Mouse (Mus musculus): Measurements from ENCODE around the gene Rrp36.

The Rrp36 gene

GRCm38 (mm10) chr17:46647279-46647678 lies 26.9 kb downstream of the Rrp36 start:
- DNase-seq (ENCODE audit: low spot score in 2 of 2) = no peak

- no peak for DNase-seq (ENCODE audit: low spot score in 2 of 2)
Measured at GRCm38 (mm10) chr17:46646322-46646662, 27.9 kb downstream of the Rrp36 start.

GRCm38 (mm10) chr17:46645561-46646321 lies 28.4 kb downstream of the Rrp36 start, which contains the start of the genes Klc4 and Mrpl2:
Gene Klc4, minus strand, starts transcription at chr17:46646022.
Gene Mrpl2, plus strand, starts transcription at chr17:46646229.
- peak; percentile 99 for DNase-seq (ENCODE audit: low spot score in 2 of 2)

GRCm38 (mm10) chr17:46644916-46645475 lies 29.2 kb downstream of the Rrp36 start:
- DNase-seq (ENCODE audit: low spot score in 2 of 2) = peak in 1 of 2 experiments; percentile 50

- no peak for DNase-seq (ENCODE audit: low spot score in 2 of 2)
Measured at GRCm38 (mm10) chr17:46644152-46644805, 29.9 kb downstream of the Rrp36 start.

- DNase-seq (ENCODE audit: low spot score in 2 of 2) = no peak
Measured at GRCm38 (mm10) chr17:46642060-46642459, 32.1 kb downstream of the Rrp36 start.

GRCm38 (mm10) chr17:46639929-46640328 lies 34.2 kb downstream of the Rrp36 start:
- no peak for DNase-seq (ENCODE audit: low spot score in 2 of 2)

- DNase-seq (ENCODE audit: low spot score in 2 of 2) = peak; percentile 21 to 53
Measured at GRCm38 (mm10) chr17:46636831-46637523, 37.2 kb downstream of the Rrp36 start.

GRCm38 (mm10) chr17:46629685-46630441 lies 44.3 kb downstream of the Rrp36 start:
- no peak for DNase-seq (ENCODE audit: low spot score in 2 of 2)

GRCm38 (mm10) chr17:46628791-46629684 lies 45.1 kb downstream of the Rrp36 start, which contains the start of gene Ptk7:
Gene Ptk7, minus strand, starts transcription at chr17:46629504.
- DNase-seq (ENCODE audit: low spot score in 2 of 2) = peak in 1 of 2 experiments; percentile 46

- no peak for DNase-seq (ENCODE audit: low spot score in 2 of 2)
Measured at GRCm38 (mm10) chr17:46628471-46628790, 45.7 kb downstream of the Rrp36 start.

GRCm38 (mm10) chr17:46627409-46627808 lies 46.7 kb downstream of the Rrp36 start:
- DNase-seq (ENCODE audit: low spot score in 2 of 2) = no peak

- no peak for DNase-seq (ENCODE audit: low spot score in 2 of 2)
Measured at GRCm38 (mm10) chr17:46624598-46624997, 49.6 kb downstream of the Rrp36 start.

- DNase-seq (ENCODE audit: low spot score in 2 of 2) = no peak
Measured at GRCm38 (mm10) chr17:46623819-46624557, 50.2 kb downstream of the Rrp36 start.

GRCm38 (mm10) chr17:46622269-46622668 lies 51.9 kb downstream of the Rrp36 start:
- DNase-seq (ENCODE audit: low spot score in 2 of 2) = no peak

- DNase-seq (ENCODE audit: low spot score in 2 of 2) = no peak
Measured at GRCm38 (mm10) chr17:46621324-46621723, 52.8 kb downstream of the Rrp36 start.

GRCm38 (mm10) chr17:46619683-46620357 lies 54.3 kb downstream of the Rrp36 start:
- no peak for DNase-seq (ENCODE audit: low spot score in 2 of 2)

- no peak for DNase-seq (ENCODE audit: low spot score in 2 of 2)
Measured at GRCm38 (mm10) chr17:46618769-46619682, 55.1 kb downstream of the Rrp36 start.

All from spleen, postnatal 10 days (tissue).